Mouse (Mus musculus) mouse embryonic stem cell (cell line): Measurements from ENCODE around the gene Lrr1.

Experiments
- in situ Hi-C, 2 experiments: fragments of 300-500 bp; cut with MboI; formaldehyde crosslinking; loops; 1 replicate in 1 of 2; 3 replicates in 1 of 2; pipeline ENCODE4 v1.14.3; 2019 to 2020; ENCODE audit warnings: low sequenced_read_pairs in 2 of 2, low pct_unique_long_range_greater_than_20kb in 1 of 2, mixed read lengths in 1 of 2; ENCODE audit not compliant: unreplicated experiment in 1 of 2

The Lrr1 gene

DNA sequence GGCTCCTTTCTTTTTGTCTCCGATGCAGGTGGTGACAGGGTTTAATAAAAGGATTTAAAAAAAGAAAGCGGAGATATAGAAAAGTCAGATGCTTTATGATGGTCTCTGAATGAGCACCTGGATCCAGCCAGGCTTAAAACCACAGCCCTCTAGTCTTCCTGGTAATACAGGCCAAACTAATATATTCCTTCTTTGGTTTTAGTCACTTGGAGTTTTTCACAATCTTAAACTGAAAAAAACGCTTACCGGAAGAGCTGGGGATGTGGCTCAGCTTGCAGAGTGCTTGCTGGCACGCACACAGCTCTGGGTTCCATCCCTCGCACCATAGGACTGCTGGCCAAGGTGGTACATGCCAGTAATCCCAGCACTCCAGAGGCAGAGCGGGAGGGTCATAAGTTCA lies 48.0 kb downstream of the Lrr1 start:
- in situ Hi-C loops: loop anchor here in 1 of 2 experiments (10.0 kb wide), 2 partner anchors 98 to 138 kb away; partner anchors contain the start of gene Nemf

- in situ Hi-C loops: no loop called here
Measured at GRCm38 (mm10) chr12:69220613-69221277, 52.1 kb downstream of the Lrr1 start.

GRCm38 (mm10) chr12:69227776-69228466 lies 59.3 kb downstream of the Lrr1 start, which contains the start of gene Pole2:
Gene Pole2 (minus strand): TSS chr12:69228195.
- in situ Hi-C loops: no loop called here
